Mouse (Mus musculus) retina, adult 2 months (tissue): Measurements from ENCODE around the gene Galnt17.

ENCODE experiments used
- DNase-seq: peaks from one replicate; pipeline ENCODE4 v3.0.0-alpha.2; 2012; ENCODE audit warnings: low read depth, low spot score

Galnt17 gene

DNA sequence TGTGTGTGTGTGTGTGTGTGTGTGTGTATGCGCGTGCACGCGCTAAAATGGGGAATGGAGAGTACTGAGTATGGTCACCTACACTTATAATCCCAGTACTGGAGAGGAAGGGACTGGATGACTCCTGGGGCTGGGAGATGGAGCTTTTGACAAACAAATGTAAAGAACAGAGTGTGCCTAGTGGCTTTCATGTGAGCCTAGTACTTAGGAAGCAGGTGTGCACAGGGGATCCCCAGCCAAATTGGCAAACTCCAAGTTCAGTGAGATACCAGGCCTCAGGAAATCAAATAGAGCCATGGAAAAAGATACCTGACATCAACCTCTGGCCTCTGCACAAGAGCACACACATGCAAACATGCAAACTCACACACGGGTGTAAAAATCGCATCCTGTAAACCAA lies 61.7 kb downstream of the Galnt17 start:
- no peak for DNase-seq

DNA sequence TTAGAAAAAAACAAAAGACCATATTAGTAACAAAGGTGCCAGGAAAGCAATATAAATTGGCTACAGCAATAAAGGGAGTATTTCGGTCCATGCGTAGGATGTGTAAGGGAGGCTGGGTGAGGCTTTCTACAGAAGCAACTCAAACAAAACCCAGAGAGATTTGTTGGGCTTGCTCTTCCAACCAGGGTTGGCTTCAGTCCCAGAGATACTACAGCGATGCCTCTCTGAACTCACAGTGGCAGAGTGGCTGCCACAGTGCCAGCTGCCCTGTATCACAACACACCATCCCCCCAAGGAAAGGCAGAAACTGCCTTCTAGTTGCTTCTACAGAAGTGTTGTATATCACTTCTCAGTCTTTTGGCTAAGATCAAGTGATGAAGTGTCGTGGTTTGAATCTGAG lies 66.6 kb downstream of the Galnt17 start:
- no peak for DNase-seq

DNA sequence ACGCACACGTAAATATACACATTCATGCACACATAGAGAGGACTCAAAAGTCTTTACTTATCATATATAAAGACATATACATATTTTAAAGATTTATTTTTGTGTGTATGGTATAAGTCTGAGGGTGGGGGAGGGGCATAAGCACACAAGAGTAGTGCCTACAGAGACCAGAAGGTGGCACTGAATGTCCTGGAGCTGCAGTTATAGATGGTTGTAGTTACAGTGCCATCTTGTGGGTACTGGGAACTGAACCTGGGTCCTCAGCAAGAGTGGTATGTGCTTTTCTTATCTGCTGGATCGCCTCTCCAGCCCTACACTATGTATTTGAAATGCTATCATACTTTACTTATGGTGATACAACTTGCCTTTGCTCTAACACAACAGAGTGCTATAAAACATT lies 68.5 kb downstream of the Galnt17 start:
- DNase-seq, result no peak

DNA sequence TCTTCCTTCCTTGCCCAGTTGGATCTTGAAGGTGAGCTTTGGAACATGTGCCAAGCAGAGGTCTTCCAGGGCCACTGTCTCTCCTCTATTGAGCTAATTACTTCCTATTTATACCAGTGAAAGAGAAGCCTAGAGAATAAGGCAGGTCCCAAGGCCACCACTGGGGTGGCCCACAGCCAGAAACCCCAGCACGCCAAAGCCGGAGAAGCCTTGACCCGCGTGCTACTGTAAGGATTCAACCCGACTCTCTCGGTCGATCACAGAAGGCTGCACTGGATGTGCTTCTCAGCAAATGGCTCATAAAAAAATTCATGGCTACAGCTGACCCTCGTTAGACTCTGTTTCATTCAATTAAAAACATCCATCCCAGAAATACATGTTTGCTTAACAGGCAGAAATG lies 71.4 kb downstream of the Galnt17 start:
- DNase-seq, result no peak

DNA sequence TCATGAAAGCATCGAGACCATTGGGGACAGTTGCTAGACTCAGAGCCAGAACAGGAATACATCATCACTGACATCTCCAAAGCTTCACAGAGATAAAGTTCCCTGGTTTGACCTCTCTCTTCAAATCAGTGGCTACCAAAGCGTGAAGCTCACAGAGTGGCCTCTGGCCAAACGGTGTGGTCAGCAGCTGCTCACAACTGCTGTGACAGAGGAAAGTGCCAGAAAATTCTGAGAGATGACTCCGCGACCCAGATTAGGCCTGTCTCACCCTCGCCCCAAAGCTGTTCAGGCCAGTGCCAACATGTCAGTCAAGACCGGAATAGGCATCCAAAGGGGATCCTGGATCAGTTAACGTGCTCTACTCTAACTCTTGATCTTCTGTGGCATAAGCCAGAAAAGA lies 74.5 kb downstream of the Galnt17 start:
- no peak for DNase-seq

DNA sequence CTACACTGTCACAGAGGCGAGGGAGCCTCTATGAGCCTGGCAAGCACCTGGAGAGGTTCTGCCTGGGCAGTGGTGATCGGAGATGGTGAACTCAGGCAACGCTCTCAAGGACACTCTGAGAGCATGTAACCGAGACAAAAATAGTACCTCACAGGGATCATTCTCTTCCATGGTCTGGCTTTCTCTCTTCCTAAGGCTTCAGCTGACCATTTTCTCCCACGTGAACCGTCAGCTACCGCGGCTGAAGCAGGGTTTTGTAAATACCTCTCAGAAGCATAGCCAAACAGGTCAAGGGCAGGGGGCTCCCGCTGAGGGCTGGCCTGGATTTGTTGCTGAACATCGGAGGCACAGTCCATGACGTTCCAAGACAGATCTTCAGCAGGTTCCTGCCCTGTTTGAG lies 77.2 kb downstream of the Galnt17 start:
- DNase-seq, result no peak

DNA sequence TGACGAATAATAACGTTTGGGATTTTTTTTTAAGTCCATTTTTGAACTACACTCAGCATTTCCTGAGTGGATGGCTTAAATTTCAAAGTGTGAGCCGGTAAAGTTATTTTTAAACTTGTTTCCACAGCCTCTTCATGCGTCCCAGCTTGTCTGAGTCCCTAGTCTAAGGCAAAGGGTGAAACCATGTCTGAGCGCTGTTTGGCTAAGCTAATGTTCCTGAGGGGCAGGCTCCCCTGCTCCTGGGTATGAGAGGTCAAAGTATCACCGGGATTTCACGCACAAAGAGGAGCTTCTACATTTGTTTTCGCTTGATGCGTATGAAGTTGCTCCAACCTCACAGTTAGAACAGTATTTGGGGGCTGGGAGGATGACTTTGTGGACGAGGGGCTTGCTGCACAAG lies 78.6 kb downstream of the Galnt17 start:
- no peak for DNase-seq

DNA sequence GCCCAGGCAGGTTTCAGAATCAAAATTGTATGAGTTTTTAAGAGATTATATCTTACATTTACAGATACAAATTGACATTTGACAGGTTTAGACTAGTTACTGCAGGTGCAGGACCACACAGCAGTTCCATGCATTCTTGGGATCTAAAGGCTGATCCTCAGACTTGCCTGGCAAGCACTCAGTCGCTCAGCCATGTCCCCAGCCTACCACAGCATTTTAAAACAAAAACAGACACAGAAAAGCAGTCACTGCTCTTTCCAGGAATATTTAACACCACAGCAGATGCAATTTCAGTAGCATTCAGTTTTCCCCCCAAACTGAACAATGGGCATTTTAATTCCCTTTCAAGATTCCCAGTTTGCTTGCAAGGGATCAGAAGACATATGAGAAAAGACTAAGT lies 84.9 kb downstream of the Galnt17 start:
- DNase-seq, result no peak

DNA sequence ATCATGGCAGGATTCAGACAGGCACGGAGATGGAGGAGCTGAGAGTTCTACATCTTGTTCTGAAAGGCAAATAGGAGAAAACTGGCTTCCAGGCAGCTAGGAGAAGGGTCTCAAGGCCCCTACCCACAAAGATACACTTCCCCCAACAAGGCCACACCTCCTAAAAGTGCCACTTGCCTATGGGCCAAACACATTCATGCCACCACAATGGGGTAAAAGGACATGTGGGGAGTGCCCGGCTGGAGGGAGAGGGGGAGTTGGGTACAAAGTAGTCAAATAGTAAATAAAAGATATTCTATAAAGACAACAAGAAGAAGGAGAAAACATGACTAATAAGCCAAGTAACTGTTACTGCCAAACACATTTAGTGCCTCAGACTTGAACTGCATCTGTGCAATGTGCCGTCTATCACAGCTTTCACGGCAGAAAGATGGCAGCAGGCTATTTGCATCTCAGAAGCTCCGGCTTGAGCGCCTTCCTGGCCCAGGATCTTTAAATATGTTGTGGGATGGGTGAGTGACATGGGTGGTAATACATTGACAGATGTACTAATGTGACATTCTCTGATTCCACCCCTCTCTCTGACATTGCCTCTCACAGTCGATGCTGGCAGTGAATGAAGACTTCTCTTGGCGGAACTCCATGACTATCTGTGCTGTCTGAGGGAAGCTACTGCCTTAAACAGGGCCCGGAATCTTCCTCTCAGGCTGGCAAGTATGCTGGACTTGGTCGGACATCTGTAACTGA lies 85.6 kb downstream of the Galnt17 start:
- DNase-seq, result no peak

DNA sequence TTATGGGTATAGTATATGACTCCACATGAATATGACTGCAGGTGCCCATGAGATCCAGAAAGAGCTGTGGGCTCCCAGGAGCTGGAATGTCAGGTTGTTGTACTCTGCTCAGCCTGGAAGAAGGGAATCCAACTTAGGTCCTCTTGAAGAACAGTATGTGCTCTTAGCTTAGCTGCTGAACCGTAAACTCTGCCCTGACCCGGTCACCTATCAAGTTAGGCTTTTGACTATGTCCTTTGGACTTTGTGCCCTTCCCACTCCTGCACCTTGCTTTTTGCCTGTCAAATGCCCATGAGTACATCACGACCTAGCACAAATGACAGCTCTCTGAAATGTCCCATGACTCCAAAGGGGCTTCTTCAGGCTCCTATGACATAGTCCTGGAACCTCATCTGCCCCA lies 90.1 kb downstream of the Galnt17 start:
- DNase-seq, result no peak

DNA sequence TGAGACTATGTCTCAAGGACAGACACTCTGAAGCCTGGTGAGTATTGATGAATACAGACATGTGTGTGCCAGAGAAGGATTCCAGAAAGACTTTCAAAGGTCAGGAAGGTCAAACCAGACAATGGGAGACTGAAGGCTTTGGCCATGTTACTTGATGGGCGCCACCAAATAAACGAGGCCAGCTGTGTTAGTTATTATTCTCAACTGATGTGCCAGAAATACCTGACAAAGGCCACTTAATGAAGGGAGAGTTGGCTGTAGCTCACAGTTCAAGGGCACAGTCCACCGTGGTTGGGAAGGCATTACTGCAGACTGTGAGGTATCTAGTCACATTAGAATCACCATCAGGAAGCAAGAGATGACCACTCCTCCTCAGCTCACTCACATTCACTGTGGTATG lies 96.7 kb downstream of the Galnt17 start:
- DNase-seq, result no peak

DNA sequence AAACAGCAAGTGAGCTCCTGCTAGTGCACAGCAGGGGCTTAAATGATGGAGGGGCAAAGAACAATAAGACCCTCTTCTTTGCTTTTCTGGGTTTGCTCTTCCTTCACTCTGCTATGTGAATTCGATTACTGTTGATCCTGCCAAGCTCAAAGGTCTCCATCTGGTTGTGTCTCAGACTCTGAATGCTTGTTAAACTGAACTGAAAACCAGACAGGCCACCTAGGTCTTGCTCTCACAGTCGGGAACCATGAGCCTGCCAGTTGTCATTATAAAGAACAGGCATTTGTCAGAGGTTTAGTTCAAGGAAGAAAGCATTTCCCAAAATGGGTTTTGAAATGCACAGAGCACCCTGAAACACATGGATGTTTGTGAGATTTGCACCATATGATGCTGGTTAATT lies 107.2 kb downstream of the Galnt17 start:
- DNase-seq, result no peak

DNA sequence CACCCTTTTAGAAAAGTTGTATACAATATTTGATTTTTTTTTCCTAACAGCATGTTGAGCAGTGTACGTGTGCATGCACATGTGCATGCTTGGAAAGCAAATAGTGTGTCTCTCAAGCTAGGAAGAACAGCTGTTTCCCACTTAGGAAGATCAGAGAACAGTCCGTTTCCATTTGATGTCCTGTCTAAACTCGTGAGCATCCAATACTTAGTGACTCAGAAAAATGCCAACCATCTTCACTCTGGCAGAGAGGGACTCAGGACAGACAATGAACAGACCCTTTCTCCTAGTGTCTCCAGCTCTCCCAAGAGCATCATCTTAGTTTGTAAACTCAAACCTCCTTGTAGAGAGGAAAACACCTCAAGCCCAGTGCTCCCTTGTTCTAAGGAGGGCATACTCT lies 116.0 kb downstream of the Galnt17 start:
- no peak for DNase-seq

DNA sequence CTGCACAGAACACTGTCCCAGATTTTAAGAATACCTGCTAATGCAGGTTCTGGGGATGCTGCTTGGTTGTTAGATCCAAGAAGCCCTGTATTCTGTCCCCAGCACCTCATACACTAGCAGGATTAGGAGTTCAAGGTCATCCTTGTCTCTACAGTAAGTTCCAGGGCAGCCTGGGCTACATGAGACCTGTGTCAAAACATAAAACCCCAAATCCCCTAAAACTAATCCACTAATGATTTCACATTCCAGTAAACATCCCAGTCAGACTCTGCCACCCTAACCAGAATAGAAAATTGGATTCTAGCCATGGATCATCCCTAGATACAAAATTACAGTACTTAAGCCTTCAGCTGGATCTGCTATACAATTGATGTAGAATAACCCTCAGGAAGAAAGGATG lies 123.7 kb downstream of the Galnt17 start:
- DNase-seq, result no peak

DNA sequence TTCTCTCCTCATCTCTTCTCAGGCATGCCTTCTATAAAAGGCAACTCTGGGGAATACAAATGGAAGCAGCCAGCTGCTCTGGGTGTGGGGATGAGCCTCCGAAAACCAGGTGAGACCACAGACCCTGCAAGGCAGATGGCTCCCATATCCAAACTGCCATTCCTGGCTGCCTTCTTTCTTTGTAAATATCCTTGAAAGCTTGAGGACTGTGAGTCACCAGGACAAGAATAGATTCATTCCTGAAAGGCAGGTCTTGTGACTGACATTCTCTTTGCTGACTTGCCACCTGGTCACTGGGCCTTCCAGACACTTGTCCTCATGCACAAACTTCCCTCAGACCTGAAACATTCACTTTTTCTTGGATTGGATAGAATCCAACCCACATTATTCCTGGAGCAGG lies 127.1 kb downstream of the Galnt17 start:
- no peak for DNase-seq

DNA sequence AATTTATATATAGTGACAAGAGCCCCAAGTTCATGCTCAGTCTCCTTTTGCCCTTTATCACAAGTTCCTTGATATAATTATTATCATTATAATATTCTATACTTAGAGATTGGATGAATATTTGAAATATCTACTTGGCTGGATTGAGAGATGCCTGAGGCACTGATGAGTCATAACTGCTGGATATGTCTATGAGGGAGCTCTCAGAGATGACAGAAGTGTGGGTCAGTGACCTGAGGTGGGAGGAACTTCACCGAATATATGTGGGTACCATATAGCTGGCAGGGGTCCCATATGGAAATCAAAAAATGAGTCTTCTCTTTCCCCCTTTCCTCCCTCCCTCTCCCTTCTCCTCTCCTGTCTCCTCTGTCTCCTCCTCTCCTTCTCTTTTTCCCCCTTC lies 127.5 kb downstream of the Galnt17 start:
- no peak for DNase-seq

DNA sequence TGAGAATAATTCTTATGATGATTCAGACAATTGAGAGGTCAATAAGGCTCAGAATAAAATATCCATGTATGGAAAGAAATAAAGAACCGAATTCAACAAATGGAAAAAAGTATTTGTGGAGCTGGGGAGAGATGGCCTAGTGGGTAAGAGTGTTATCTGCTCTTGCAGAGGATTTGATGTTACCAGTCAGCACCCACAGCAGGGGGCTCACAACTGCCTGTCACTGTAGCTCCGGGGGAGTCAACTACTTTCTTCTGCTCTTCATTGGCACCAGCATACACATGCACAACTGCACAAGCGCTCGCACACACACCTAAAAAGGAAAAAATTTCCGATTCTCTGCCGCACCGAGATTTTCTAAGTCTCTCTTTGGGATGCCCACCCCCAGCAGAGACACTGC lies 130.4 kb downstream of the Galnt17 start:
- DNase-seq, result no peak

DNA sequence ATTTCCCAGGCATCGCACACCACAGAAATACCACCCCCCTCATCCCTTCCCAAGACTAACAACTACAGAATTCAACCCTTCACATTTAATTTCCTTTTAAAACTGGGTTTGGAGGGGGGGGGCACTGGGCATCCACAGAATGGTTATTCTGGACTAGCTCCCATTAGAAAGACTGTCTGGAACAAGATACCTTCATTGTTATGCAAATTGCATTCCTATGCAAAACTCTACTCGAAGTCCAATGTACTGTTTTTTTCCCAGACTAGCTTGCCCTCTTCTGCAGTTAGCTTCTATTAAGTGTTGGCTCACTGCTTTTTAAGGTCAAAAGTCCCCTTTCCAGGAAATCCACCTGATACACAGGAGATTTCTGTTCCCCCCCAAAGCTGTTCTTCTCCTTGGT lies 131.1 kb downstream of the Galnt17 start:
- DNase-seq, result no peak

DNA sequence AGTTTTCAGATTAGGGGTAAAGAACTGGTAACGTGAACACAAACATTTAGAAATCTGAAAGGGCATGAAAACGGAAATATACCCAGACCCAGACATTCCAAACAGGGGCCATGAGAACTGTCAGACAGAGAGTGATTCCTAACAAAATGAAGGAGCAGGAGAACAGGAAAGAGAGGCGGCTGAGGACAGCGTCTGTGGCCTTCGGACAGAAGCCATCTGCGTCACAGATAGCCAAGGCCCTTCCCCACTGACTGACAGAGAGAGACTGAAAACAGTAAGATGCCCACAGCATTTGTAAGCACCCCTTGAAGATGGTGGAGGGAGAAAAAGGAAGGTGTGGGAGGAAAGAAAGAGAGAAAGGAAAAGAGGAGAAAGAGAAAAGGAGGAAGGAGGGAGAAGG lies 139.1 kb downstream of the Galnt17 start:
- DNase-seq, result no peak

DNA sequence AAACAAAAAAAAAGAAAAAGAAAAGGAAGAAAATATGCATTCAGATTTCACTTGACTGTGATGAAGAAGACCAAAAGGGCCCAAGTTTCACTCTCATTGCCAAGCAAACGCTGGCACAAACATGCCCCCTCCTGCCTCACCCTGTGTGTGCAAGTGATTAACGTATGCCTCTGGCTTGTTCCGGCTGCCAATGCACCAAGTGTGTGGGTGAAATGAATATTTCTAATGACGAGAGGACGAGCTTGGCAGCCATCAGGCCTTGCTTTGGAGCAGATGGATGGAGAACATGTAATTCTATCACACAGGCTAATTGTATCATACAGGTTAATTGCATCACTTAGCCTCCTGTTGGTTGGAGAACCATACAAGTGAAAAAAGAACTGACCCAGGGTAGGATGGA lies 140.9 kb downstream of the Galnt17 start:
- DNase-seq, result no peak

DNA sequence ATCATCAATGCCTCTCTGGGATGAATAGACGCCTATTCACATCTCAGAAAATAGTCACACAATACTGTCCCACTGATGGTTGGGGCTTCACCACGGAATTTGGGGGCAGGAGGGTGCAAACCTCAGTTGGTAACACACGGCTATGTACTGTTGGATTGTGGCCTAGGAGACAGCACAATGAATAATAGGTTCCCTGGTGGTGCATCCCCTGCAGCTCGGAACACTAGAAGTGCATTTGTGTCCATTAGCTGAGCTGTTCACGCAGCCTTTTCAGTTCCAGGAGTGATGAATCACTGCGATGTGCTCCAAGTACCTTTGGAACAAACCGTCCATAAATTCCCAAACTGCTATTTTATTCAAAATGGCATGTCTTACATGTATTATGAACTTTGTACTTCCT lies 142.6 kb downstream of the Galnt17 start:
- DNase-seq, result no peak

DNA sequence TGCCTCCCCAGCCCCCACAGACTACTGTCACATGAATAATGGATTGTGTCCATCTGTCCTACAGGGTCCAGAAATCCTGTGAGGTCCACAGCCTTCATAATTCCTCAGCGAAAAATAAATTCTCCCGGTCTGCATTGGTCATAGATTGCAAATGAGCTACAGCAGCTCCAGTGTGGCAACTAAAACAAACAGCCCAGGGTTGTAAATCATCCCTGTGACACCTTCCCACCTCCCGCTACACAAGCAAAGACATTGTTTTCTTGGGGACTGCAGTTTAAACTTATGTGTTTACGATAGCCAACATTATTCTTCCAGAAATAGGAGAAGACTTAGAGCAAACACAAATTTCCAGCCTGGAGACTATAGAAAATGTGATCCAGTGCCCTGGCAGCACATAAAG lies 150.4 kb downstream of the Galnt17 start:
- no peak for DNase-seq

DNA sequence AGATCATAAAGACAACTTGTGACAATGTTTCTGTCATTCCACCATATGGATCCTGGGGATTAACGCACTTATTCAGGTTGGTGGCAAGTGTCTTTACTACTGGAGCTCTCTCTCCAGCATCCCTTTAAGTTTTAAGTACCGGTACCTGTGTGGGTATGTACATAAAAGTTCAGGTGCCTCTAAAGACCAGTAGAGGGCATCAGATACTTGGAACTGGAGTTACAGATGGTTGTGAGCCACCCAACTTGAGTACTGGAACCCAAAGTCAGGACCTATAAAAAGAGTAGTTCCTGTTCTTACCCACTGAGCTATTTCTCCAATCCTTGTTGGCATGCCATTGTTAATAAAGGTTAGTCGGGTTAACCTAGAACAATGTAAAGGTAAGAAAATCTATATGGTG lies 152.0 kb downstream of the Galnt17 start:
- DNase-seq, result no peak

DNA sequence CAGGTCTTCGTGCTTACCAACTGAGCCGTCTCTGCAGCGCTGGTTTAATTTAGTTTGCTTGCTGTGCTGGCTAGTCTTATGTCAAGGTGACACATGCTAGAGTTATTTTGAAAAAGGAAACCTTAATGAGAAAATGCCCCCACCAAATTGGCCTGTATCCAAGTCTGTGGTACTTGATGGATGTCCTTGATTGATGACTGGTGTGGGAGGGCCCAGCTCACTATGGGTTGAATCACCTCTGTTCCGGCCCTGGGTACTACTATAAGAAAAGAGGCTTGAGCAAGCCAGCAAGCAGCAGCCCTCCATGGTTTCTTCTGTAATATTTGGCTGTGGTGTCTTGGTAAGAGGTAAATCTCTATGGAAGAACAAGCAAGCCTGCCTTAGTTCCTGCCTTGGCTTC lies 165.7 kb downstream of the Galnt17 start:
- DNase-seq, result no peak
